Mouse (Mus musculus): Measurements from ENCODE around the gene Usp39. TPM values are rescaled to one million over a fixed set of nuclear protein-coding genes. Genes with fewer than 3 reads are reported as not detected.
A peak's percentile ranks its signal among the peaks of the same experiment; 100 is the strongest.

Usp39 gene
- total RNA-seq, 2 experiments from 2014 or later, result 31.0 to 32.5 TPM

DNA sequence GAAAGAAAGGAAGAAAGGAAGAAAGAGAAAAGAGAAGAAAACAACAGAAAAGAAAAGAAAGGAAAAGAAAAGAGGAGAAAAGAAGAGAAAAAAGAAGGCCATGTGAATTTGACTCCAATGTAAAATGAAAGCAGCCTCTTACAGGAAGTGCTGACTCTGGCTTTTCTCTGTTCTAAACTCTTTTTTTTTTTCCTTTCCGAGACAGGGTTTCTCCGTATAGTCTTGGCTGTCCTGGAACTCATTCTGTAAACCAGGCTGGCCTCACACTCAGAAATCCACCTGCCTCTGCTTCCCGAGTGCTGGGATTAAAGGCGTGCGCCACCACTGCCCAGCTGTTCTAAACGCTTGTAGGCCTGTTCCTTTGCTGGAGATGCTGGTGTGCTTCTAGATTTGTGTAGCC lies 37.5 kb upstream of the Usp39 start:
- Histone ChIP-seq H3K4me3 (no peak overlapping the region), H3K27ac (no peak overlapping the region)
- TF ChIP-seq CTCF (conservative IDR thresholded peaks at IDR 0.05), result no peak
- DNase-seq (ENCODE audit: low spot score in 2 of 2), result no peak

DNA sequence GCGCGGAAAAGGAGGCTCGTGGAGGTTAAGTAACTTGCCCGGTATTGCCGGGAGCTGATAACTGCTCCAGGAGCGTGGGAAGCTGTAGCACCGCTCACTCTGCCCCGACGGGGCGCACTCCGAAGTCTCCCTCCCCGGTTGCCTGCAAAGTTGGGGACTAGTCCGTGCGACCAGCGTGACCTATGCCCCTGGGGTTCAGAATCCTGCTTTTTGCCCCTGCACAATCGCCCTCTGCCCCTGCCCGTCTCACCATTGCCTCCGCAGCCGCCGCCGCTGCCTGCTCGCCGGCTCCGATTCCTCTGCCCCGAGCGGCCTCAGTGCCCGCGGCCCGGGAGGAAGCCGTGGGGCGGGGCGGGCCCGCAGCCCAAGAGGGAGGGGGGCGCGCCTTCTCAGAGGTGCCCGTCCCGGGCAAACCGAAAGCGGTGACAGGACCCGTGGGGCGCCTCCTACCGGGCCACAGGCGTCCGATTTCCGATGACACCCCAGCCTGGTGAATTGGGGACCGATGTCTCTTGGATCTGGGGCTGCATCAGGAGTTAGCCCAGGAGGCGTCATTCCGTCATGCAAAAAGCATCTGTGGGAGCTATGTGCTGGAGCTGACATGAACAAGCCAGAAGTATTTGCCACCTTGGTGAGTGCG lies 35.3 kb upstream of the Usp39 start, which contains the start of gene Vamp5:
Gene Vamp5, minus strand, starts transcription at position 338 of the 640 bp plus-strand sequence.
- no peak for DNase-seq (ENCODE audit: low spot score in 2 of 2)
- peak; percentile 68 for TF ChIP-seq CTCF (conservative IDR thresholded peaks at IDR 0.05)
- peak within 1 kb of the TSS; percentile 59 for H3K4me3 ChIP-seq
- peak within 1 kb of the TSS; percentile 63; the same call in 1 of the 2 replicates for H3K27ac ChIP-seq

DNA sequence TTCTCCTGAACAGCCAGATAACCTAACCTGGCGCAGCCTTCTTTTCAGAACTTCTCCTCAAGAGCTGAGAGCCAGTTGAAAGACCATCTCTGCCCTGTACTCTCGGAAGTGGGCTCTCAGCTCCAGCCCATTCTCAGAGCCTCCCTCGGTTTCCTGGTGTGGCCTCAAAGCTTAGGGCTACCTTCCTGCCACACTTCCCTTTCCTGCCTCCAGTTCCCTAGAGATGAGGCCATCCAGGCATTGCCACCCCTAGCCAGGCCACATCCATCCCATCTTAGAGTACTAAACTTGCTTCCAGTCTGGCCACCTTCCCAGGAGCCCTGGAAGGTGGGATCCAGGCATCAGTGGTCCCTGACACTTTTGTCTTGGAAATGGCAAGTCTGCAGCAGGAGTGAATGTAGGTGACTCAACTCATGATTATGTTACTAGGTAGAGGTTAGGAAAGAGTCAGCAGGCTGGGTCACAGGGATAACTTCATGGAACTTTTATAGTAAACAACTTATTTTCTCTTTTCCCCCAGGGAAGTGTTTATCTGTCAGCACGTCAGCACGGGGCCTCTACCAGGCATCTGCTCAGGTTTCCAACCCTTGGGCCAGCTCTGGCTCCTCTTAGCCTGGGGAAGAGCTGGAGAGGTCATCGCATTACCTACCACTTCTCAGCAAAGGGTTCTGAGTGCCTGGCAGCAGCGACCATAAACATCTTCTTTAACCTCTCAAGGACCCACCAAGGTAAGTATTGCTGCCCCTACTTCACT lies 34.6 kb upstream of the Usp39 start:
- Histone ChIP-seq H3K4me3 (peak overlapping the region; percentile 59), H3K27ac (peak overlapping the region; percentile 63; the same call in 1 of the 2 replicates)
- no peak for DNase-seq (ENCODE audit: low spot score in 2 of 2)
- TF ChIP-seq CTCF (conservative IDR thresholded peaks at IDR 0.05), result no peak

DNA sequence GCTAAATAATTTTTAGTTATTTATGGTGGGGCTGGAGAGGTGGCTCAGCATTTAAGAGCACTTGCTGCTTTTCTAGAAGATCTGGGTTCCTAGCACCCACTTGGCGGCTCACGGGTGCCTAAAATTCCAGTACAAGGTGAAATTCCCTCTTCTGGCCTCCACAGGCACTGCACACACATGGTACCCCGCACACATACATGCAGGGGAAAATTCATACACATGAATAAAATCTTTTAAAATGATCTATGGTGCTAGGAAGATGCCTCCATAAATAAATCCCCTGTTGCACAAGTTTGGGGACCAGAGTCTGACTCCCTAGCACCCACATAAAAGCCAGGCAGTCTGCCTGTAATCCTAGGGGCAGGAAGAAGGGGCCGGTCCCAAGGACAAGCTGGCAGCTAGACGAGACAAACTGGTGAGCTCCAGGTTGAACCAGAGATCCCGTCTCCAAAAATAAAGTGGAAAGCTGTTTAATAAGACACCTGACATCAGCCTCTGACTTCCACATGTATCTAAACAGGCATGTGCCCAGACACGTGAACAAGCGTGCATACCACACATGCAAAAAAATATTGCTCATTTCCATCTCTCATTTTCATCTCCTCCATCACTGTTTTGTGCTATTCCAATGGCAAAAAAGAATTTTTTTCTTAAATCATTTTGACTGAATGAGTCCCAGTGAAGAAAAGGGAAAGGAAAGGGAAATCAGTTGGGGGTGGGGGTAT lies 33.7 kb upstream of the Usp39 start:
- H3K4me3 ChIP-seq, result no peak overlapping the region
- no peak overlapping the region for H3K27ac ChIP-seq
- peak; percentile 11 for TF ChIP-seq CTCF (conservative IDR thresholded peaks at IDR 0.05)
- DNase-seq (ENCODE audit: low spot score in 2 of 2), result no peak

DNA sequence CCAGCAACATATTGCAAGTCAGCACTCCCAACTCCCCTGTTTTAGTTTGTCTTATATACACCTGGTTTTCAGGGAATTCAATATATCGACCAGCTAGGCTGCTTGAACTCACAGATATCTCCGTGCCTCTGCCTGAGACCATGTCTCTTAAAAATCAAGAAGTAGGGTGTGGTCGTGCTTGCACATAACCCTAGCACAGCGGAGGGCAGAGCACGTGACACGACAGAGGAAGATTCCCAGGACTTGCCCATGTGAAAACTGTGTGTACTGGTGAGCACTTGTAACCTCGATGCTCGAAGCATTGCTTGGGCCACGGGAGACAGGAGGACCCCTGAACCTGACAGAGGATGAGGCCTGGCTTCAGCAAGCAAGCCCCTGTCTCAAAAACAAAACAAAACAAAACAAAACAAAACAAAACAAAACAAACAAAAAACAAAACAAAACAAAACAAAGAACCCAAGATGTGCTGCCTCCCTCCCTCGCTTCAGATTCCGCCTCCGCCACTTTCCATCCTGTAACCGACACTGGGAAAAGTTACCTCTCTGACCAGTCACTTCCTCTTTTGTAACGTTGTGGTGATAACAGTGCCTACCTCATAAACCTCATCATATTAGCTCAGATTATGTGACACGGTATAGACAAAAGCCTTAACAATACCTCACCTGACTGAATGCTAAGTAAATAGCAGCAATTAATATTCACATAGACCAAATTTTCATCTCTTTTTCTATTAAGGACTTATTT lies 30.0 kb upstream of the Usp39 start:
- no peak for TF ChIP-seq CTCF (conservative IDR thresholded peaks at IDR 0.05)
- Histone ChIP-seq H3K4me3 (no peak overlapping the region), H3K27ac (no peak overlapping the region)
- DNase-seq (ENCODE audit: low spot score in 2 of 2), result no peak

DNA sequence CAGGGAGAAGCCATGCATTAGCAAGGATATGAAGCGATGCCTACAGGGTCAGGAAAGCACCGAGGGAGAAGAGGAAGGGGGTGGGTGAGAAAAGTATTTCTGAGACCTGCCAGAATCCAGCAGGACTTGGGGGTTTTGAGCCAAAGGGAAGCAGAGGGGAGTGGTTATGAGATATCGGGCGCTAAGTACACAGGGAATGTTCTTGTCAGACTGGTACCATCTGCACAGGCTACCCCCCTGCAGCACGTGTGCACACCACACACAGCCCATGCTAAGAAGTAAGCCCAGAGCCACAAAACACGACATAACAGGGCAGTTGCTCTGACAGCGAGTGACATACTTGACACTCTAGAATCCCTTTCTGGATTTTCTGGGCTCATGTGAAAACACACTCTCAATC lies 29.2 kb upstream of the Usp39 start:
- TF ChIP-seq CTCF (conservative IDR thresholded peaks at IDR 0.05), result no peak
- no peak for DNase-seq (ENCODE audit: low spot score in 2 of 2)
- no peak overlapping the region for H3K27ac ChIP-seq
- no peak overlapping the region for H3K4me3 ChIP-seq

DNA sequence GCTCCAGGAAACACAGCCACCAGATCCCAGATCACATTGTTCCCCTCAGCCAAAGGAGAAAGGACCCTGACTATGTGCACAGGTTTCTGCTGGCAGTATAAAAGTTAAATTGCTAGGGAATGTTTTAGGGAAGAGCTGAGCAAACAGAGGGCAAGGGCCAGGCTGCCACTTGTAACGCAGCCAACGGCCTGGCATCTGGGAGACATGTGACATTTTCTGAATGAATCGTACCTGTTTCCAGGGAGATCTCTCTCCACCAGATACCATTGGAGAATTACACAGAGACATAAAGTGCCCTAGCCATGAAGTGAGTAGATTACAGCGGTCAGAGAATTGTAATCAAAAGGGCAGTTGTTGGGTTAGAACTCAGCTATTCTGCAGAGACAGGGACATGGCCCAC lies 28.2 kb upstream of the Usp39 start:
- H3K27ac ChIP-seq, result no peak overlapping the region
- no peak for TF ChIP-seq CTCF (conservative IDR thresholded peaks at IDR 0.05)
- DNase-seq (ENCODE audit: low spot score in 2 of 2), result no peak
- H3K4me3 ChIP-seq, result no peak overlapping the region

DNA sequence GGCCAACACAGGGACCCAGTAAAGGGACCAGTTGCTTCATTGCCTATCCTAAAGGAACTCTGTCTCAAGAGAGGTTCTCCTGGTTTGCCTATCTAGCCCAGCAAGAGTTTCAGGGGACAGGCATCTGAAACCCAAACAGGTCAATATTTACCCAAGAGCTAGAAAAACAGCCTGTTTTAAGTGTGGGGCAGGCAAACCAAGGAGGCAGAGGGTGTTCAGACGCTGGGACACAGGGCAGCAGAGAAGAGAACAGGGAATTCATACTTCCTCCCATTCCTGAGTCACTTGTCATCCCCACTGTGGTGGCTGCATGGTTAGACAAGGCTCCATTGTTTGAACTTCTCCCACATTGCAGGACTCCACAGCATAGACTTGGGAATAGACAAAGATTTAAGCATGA lies 26.6 kb upstream of the Usp39 start:
- H3K27ac ChIP-seq, result peak overlapping the region; percentile 65; the same call in 1 of the 2 replicates
- no peak for DNase-seq (ENCODE audit: low spot score in 2 of 2)
- no peak overlapping the region for H3K4me3 ChIP-seq
- no peak for TF ChIP-seq CTCF (conservative IDR thresholded peaks at IDR 0.05)

DNA sequence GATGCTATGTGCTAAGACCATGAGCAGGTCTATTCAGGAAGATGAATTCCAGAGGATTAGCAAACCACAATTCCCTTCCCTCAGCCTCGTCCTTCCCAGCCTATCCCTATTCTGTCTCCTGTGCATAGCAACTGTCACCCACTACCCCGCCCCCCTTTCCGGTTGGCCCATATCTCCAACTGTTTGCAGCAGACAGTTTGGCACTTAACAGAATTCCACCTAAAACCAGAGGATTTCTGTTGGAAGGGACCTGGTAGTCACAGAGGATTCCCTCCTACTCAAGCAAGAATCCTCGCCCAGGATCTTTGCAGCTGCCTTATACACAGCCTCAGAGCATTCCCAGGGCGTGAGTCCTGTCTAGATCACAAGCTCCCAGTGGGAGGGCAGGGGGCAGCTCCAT lies 26.2 kb upstream of the Usp39 start:
- peak; percentile 57 to 63 for DNase-seq (ENCODE audit: low spot score in 2 of 2)
- no peak overlapping the region for H3K4me3 ChIP-seq
- H3K27ac ChIP-seq, result peak overlapping the region; percentile 65; the same call in 1 of the 2 replicates
- no peak for TF ChIP-seq CTCF (conservative IDR thresholded peaks at IDR 0.05)

DNA sequence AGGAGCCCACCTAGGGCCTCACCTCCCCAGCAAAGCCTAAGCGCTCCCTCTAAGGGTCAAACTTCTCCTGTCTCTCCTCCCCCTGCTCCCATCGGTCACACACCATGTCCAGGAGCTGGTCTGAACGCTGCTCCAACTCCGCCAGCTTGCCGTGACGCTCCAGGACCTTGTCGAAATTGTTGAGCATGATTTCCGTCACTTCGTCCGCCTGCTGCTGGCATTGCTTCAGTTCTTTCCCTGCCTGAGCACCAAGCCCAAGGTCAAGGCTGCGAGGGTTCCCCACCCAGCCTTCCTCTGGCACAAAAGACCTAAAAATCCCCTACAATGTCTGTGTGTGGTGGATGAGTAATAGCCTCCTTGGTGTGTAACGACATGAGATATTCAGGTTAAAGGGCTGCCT lies 25.1 kb upstream of the Usp39 start:
- Histone ChIP-seq H3K27ac (no peak overlapping the region), H3K4me3 (no peak overlapping the region)
- no peak for TF ChIP-seq CTCF (conservative IDR thresholded peaks at IDR 0.05)
- DNase-seq (ENCODE audit: low spot score in 2 of 2), result no peak

DNA sequence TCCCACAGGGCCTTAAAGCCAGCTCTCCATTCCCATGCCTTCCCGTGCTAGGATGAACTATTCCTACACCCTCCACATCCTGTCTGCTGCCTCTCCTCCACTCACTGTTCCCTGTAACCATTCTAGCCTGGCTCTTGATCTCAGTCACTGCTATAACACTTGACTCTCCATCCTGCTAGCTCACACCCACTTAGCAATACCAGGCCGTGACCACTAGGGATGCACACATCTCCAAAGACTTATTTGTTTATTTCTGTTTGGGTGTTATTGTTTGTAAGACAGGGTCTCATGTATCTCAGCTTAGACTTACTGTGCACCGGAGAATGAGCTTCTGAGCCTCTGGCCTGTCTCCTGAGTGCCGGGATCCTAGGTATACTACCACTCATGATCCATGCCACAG lies 24.6 kb upstream of the Usp39 start:
- Histone ChIP-seq H3K4me3 (no peak overlapping the region), H3K27ac (no peak overlapping the region)
- no peak for DNase-seq (ENCODE audit: low spot score in 2 of 2)
- TF ChIP-seq CTCF (conservative IDR thresholded peaks at IDR 0.05), result peak; percentile 44

DNA sequence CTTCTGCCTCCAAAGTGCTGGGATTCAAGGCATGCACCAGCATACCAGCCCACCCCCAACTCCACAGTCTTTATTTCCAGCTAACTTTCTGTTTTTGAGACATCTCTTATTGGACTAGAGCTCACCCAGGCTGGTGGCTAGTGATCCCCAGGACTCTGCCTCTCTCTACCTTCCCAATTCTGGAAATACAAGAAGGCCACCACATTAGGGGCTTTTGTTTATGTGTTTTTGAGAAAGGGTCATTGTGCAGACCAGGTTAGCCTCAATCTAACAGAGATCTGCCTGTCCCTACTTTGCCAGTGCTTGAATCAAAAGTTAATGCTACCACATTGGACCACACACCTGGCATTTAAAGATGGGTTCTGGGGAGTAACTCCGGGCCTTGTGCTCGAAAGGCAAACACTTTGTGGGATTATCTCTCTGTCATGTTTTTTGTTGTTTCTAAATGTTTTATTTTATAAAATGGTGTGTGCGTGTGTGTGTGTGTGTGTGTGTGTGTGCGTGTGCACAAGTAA lies 22.5 kb upstream of the Usp39 start:
- no peak overlapping the region for H3K4me3 ChIP-seq
- DNase-seq (ENCODE audit: low spot score in 2 of 2), result no peak
- TF ChIP-seq CTCF (conservative IDR thresholded peaks at IDR 0.05), result no peak
- no peak overlapping the region for H3K27ac ChIP-seq
